Mouse (Mus musculus) erythroblast, adult 5-6 weeks (primary cell): Measurements from ENCODE around the gene Zfp174. TPM values are rescaled to one million over a fixed set of nuclear protein-coding genes. Genes with fewer than 3 reads are reported as not detected.
"Not testable (repeated sequence)": the region's sequence is repeated elsewhere in the genome, so short reads cannot be mapped to it uniquely, and the experiment has no call there.

ENCODE experiments used
- ATAC-seq: replicated peaks from 2 replicates; pipeline ENCODE4 v1.8.0; 2016; ENCODE audit warnings: moderate number of reproducible peaks, mild to moderate bottlenecking, moderate TSS enrichment, inconsistent platforms; ENCODE audit not compliant: poor library complexity, low FRiP score, severe bottlenecking
- total RNA-seq, 2 experiments: library from RNA; stranded (forward) in 1 of 2; stranded (reverse) in 1 of 2; fragments of 150-400 nt in 1 of 2; fragments of 200-764, 138-1000 nt in 1 of 2; gene quantifications; 2 replicates each; pipeline versions ENCODE4 v1.2.3 to v1.2.4; 2015 to 2017; ENCODE audit warnings: low replicate concordance in 2 of 2

Zfp174 gene
- total RNA-seq (2015; ENCODE audit: low replicate concordance): 0.21 TPM in 1 of 2 replicates, not detected in the other
- total RNA-seq (2017; ENCODE audit: low replicate concordance): 0.28 TPM in 1 of 2 replicates, not detected in the other

GRCm38 (mm10) chr16:3846711-3847518 is at the start of gene Zfp174:
Zfp174 (plus strand) TSS chr16:3847268.
- peak; percentile 99 for ATAC-seq

DNA sequence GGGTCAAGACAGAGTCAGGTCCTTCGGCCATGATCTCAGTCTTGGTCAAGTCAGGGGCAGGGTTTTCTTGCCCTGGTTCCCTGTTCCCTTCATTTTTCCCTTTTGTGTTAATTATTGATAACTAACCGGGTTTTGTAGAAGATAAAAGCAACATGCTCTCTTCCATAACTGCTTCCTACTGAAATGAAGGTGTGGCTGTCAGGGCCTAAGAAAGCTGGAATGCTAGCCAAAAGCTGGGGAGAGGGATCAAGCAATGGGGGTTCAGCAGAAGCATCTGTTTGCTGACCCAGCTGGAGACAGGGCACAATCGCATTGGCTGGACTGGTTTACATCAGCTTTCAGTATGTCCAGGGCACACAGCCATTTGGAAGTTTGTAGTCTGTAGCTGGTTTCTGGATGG is 38.9 kb upstream of the Zfp174 start:
- no peak for ATAC-seq

DNA sequence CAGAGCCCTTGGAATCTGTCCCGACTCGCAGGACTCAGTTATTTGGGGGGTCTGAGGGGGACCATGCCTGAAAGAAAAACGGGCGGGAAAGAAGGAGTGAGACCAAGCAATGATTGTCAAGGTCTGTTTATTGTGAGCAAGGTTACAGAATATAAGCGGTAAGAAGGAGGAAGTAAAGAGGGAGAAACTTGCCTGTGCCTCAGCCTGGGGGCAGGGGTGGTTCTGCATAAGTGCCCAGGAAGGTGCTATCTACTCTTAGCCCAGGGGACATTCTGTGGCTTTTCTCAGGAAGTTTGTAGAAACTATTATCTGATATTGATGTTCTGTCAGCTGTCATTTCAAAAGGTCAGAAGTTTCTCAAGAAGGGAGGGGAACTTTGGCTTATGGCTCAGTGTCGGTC is 32.4 kb upstream of the Zfp174 start:
- ATAC-seq: not testable (repeated sequence)

DNA sequence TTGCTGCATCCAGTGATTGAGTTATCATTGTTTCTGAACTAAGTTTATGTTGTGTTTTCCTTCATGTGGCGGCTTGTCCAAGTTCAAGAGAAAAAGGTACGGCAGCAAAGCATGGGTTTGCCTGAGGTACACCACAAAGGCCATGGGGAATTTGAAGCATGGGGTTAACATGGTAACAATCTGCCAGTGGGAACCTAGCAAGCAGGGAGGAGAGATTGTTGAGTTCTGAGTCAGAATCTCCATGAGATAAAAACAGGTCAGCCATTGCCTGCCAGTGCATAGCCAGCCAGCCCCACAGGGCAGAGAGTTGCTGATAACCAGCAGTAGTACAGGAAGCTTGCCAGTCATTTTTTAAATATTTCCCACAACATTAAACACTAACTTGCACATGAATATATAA is 26.9 kb upstream of the Zfp174 start:
- no peak for ATAC-seq

DNA sequence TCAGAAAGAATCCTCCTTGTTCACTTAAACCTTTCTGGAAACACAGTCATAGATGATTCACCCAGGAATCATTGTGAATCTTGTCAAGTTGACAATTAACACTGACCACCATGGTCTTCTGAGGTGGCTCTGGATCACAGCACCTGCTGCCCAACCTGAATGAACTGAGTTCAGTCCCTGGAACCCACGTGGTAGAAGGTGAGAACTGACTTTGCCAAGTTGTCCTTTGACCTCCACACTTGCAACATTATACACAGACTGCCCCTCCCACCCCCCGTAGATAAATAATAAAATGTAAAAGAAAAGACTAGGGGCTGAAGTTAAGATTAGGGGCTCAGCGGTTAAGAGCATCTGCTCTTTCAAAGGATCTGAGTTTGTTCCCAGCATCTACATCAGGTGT is 19.0 kb upstream of the Zfp174 start:
- no peak for ATAC-seq

DNA sequence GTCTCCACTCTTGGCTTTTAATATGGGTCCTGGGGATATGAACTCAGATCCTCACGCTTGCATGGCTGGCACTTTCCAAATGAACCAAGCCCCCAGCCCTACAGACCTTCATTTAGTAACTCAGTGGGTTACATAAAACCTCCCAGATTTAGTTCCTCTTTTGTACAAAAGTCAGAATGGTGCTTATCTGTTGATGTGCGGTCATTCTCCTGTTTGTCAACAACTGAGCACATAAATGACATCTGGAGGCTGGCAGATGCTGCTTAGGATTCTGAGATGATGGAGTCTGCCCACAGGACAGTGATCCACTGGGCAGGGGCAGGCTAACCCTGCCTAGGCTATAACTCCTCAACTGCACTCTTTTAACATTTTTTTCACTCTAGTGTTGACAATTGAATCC is 17.3 kb upstream of the Zfp174 start:
- ATAC-seq: no peak

DNA sequence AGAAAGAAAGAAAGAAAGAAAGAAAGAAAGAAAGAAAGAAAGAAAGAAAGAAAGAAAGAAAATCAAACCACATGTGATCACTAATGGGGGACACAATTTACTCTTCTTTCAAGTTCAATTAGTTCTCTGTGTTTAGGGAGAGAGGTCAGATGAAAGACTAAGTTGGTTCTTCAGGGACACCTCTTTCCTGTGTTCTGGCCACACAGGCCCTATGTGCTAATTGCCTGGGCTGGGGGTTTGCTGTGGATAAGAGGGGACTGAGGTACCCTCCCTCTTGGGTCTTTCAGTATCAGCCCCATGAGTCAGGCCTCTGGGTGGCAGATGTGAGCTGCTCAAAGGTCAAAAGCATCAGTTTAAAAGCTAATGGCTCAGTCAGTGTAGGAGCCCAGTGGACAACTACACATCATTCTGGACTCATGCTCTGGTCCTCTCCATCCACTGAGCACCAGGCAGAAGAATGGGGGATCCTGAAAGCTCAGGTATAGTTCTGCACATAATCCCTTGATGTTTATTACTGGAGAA is 16.4 kb upstream of the Zfp174 start, which contains the start of gene Olfr15:
Olfr15 (plus strand) TSS at position 291 of the 522 bp plus-strand sequence.
- no peak for ATAC-seq

DNA sequence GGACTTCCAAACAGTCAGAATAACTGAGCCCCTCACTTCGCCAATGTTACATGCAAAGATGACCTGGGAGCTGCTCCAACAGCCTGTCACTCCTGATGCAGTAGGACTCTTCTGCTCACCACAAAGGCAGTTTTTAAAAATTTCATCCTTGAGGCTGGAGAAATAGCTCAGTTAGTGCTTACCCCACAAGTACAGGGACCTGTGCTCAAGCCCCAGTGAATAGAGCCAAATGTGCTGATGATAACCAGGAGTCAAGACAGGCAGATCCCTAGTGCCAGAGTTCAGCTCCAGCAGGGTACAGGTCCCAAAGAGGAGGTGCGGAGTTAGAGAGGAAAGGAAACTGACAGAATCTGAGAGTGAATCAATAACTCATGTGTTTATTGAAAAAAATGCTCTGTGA is 11.6 kb upstream of the Zfp174 start:
- no peak for ATAC-seq

GRCm38 (mm10) chr16:3839157-3839885 is 7.7 kb upstream of the Zfp174 start:
- ATAC-seq: no peak

GRCm38 (mm10) chr16:3842989-3843388 is 4.1 kb upstream of the Zfp174 start:
- ATAC-seq: no peak

- ATAC-seq: no peak
These were observed 3.3 kb upstream of the Zfp174 start for GRCm38 (mm10) chr16:3843796-3844195.

- no peak for ATAC-seq
These were observed 803 bp downstream of the Zfp174 start for GRCm38 (mm10) chr16:3847871-3848270.

- no peak for ATAC-seq
These were observed 1.3 kb downstream of the Zfp174 start for GRCm38 (mm10) chr16:3848416-3848815.

GRCm38 (mm10) chr16:3851301-3851700 is 4.2 kb downstream of the Zfp174 start:
- not testable (repeated sequence) for ATAC-seq

- no peak for ATAC-seq
These were observed 5.5 kb downstream of the Zfp174 start for GRCm38 (mm10) chr16:3852586-3852985.

DNA sequence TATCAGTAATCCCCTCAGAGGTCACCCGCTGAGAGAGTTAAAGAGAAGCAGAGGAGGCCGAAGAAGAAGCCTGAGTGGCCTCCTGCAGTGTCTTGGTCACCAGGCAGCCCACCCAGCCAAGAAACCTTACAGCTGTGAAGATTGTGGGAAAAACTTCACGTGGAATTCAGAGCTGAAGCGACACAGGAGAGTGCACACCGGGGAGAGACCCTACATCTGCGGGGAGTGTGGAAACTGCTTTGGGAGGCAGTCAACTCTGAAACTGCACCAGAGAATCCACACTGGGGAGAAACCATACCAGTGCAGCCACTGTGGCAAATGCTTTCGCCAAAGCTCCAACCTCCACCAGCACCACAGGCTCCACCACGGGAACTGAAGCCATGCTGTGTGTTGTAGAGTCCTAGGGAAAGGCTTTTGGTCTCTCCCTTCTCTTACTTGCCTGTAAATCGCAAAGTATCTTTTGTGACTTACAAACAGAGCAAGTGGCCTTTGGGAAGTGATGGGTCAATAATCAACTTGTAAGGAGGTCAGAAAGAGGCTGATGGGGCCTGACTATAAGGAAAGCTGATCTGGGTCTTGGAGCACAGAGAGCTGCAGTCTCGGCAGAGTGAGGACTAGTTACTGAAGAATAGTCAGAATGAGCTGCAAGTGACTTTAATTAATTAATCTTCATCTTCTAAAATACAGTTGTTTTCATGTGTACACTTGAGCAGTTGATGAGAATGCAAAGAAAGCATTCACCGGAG is 7.5 kb downstream of the Zfp174 start:
- no peak for ATAC-seq

DNA sequence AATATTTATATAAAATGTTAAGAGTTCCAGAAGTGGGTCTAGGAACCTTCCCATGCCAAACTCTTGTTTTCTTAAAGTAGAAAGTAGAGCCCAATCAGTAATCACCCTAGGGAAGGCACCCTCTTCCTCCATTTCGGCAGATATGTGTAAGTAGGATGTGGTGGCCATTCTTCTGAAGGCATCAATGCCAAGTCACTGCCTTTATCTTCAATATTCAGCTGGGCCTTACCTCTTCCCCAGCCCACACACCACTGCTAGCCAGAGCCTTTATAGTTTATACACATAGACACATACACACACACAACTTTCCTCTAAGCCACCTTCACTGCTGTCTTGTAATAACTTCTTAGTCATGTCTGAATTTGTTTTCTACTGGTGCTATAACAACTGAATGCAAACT is 8.7 kb downstream of the Zfp174 start:
- ATAC-seq: no peak

GRCm38 (mm10) chr16:3859254-3859653 is 12.2 kb downstream of the Zfp174 start:
- no peak for ATAC-seq

GRCm38 (mm10) chr16:3871815-3872214 is 24.7 kb downstream of the Zfp174 start:
- ATAC-seq: peak; percentile 60
